ENCODE assay signal across 32 mouse cellular contexts in the genomic region with DNA sequence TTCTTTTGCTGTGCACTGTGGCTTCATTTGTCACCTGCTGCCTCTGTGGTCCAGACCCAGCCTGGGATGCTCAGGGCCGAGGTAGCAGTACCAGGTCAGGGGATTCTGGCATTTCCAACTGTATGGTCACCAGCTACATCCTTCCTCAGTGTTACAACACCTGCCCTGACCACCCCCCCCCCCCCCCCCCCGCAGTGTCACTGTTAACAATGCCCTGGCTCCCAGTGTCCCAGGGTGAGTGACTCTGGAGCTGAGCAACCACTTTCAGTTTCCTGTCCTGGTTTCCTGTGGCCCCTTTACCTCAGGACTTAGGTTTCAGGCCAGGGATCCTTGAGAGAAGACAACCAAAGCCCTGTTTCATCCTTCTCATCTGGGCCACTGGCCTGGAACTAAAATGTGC.
DNase-seq lines count a peak whose midpoint lies in the region; ATAC-seq lines count a peak whose summit lies in the region.
"Had no signal": no experiment of that assay in that cellular context is flagged by ENCODE, and none has a peak within 500 bp of the region (broad histone marks: within the 10 kb centered on the region; RNA-seq: fewer than 3 reads in every experiment).

No protein-coding gene starts in this region.

- H3K4me2 ChIP-seq in heart, embryonic 12.5 days, result no peak overlapping the region
- H3K4me2 ChIP-seq in liver, embryonic 11.5 days, result no peak overlapping the region
- H3K4me2 ChIP-seq in liver, embryonic 12.5 days, result no peak overlapping the region
- H3K4me2 ChIP-seq: embryonic facial prominence, embryonic 15.5 days; heart, embryonic 13.5 days; hindbrain, embryonic 14.5 days; kidney, embryonic 15.5 days; limb, embryonic 13.5 days; liver, embryonic 13.5 days; neural tube, embryonic 15.5 days had no signal

- H3K9ac ChIP-seq in heart, embryonic 12.5 days, result no peak overlapping the region
- no peak overlapping the region for H3K9ac ChIP-seq in liver, embryonic 11.5 days (ENCODE audit: low read depth, low read length)
- no peak overlapping the region for H3K9ac ChIP-seq in liver, embryonic 12.5 days
- H3K9ac ChIP-seq: embryonic facial prominence, embryonic 15.5 days; heart, embryonic 13.5 days; hindbrain, embryonic 14.5 days; kidney, embryonic 15.5 days; limb, embryonic 13.5 days; liver, embryonic 13.5 days; neural tube, embryonic 15.5 days had no signal

- ATAC-seq in heart, embryonic 12.5 days (ENCODE audit: insufficient number of reproducible peaks, low FRiP score), result peak; percentile 18; the same call in 1 of the 2 replicates
- 0 out of 2 replicates have a peak, but pooled peaks have one; percentile 18 for ATAC-seq in liver, embryonic 11.5 days (replicated peaks; ENCODE audit: low FRiP score)
- no peak for ATAC-seq in liver, embryonic 12.5 days
- ATAC-seq in common myeloid progenitor, adult 5-6 weeks (replicated peaks; ENCODE audit: low read depth, poor library complexity, severe bottlenecking), result peak; percentile 37; the same call in 1 of the 2 replicates
- peak; percentile 65 for ATAC-seq in granulocyte monocyte progenitor cell, adult 5-6 weeks (replicated peaks; ENCODE audit: poor library complexity, severe bottlenecking)
- ATAC-seq: activated CD4-positive, CD25-positive, alpha-beta regulatory T cell, adult 4 months had no signal

- H3K4me3 ChIP-seq in heart, embryonic 12.5 days, result no peak overlapping the region
- H3K4me3 ChIP-seq in liver, embryonic 11.5 days (ENCODE audit: low read depth, low read length), result no peak overlapping the region
- no peak overlapping the region for H3K4me3 ChIP-seq in liver, embryonic 12.5 days
- H3K4me3 ChIP-seq: embryonic facial prominence, embryonic 10.5 days; embryonic facial prominence, embryonic 15.5 days; heart, adult 2 months; heart, embryonic 13.5 days; kidney, embryonic 15.5 days; limb, embryonic 13.5 days; liver, embryonic 13.5 days; neural tube, embryonic 15.5 days had no signal

- H3K36me3 ChIP-seq in heart, embryonic 12.5 days, result no peaks in the 10 kb centered on the region
- H3K36me3 ChIP-seq in liver, embryonic 11.5 days (ENCODE audit: control insufficient read depth, insufficient read depth, low read length), result no peaks in the 10 kb centered on the region
- H3K36me3 ChIP-seq in liver, embryonic 12.5 days, result no peaks in the 10 kb centered on the region
- H3K36me3 ChIP-seq: embryonic facial prominence, embryonic 10.5 days; embryonic facial prominence, embryonic 15.5 days; heart, embryonic 13.5 days; kidney, embryonic 15.5 days; limb, embryonic 13.5 days; liver, embryonic 13.5 days; neural tube, embryonic 15.5 days had no signal

- H3K27ac ChIP-seq in heart, embryonic 12.5 days (ENCODE audit: poor library complexity, severe bottlenecking), result no peak overlapping the region
- no peak overlapping the region for H3K27ac ChIP-seq in liver, embryonic 11.5 days (ENCODE audit: low read depth, low read length)
- no peak overlapping the region for H3K27ac ChIP-seq in liver, embryonic 12.5 days
- H3K27ac ChIP-seq: embryonic facial prominence, embryonic 10.5 days; embryonic facial prominence, embryonic 15.5 days; heart, adult 2 months; heart, embryonic 13.5 days; hindbrain, embryonic 14.5 days; kidney, embryonic 15.5 days; limb, embryonic 13.5 days; liver, embryonic 13.5 days; neural tube, embryonic 15.5 days had no signal

- WGBS in heart, embryonic 12.5 days, result 30% methylated on average over 2 of the region's 2 CpGs
- 52% methylated on average over 1 of the region's 2 CpGs for WGBS in liver, embryonic 11.5 days
- WGBS in liver, embryonic 12.5 days (ENCODE audit: insufficient replicate concordance), result 27% methylated on average over 1 of the region's 2 CpGs

- H3K9me3 ChIP-seq in heart, embryonic 12.5 days (replicated peaks), result no peaks in the 10 kb centered on the region
- no peaks in the 10 kb centered on the region for H3K9me3 ChIP-seq in liver, embryonic 11.5 days (ENCODE audit: control insufficient read depth, low read length)
- H3K9me3 ChIP-seq in liver, embryonic 12.5 days (replicated peaks), result no peaks in the 10 kb centered on the region
- H3K9me3 ChIP-seq: embryonic facial prominence, embryonic 10.5 days; embryonic facial prominence, embryonic 15.5 days; heart, embryonic 13.5 days; kidney, embryonic 15.5 days; limb, embryonic 13.5 days; liver, embryonic 13.5 days; neural tube, embryonic 15.5 days had no signal

- no peaks in the 10 kb centered on the region for H3K27me3 ChIP-seq in heart, embryonic 12.5 days (replicated peaks)
- H3K27me3 ChIP-seq in liver, embryonic 11.5 days (replicated peaks; ENCODE audit: control insufficient read depth, insufficient read depth, low read length), result no peaks in the 10 kb centered on the region
- no peaks in the 10 kb centered on the region for H3K27me3 ChIP-seq in liver, embryonic 12.5 days (replicated peaks)
- H3K27me3 ChIP-seq: embryonic facial prominence, embryonic 15.5 days; heart, embryonic 13.5 days; kidney, embryonic 15.5 days; limb, embryonic 13.5 days; liver, embryonic 13.5 days; neural tube, embryonic 15.5 days had no signal

- H3K4me1 ChIP-seq in heart, embryonic 12.5 days (replicated peaks), result no peaks in the 10 kb centered on the region
- no peaks in the 10 kb centered on the region for H3K4me1 ChIP-seq in liver, embryonic 11.5 days (replicated peaks; ENCODE audit: control insufficient read depth, insufficient read depth, low read length)
- H3K4me1 ChIP-seq in liver, embryonic 12.5 days, result no peaks in the 10 kb centered on the region; the same call in 1 of the 2 replicates
- H3K4me1 ChIP-seq: embryonic facial prominence, embryonic 15.5 days; heart, embryonic 13.5 days; limb, embryonic 13.5 days; liver, embryonic 13.5 days; neural tube, embryonic 15.5 days had no signal

- no peak for DNase-seq in heart, postnatal 4 days
- no peak for DNase-seq in liver, embryonic 11.5 days (ENCODE audit: low spot score)
- DNase-seq in Muller cell, postnatal 12 days (ENCODE audit: inconsistent ontology term), result no peak
- DNase-seq: adrenal gland, adult 2 months; adrenal gland, postnatal 36 days; B cell, adult 2 months; cerebellum, adult 18-20 months; gastrocnemius, postnatal 25 days; heart, adult 2 months; heart, postnatal 14 days; kidney, adult 18-20 months; kidney, postnatal 4 days; liver, embryonic 13.5 days; lung, adult 18-20 months; lung, postnatal 10 days; midbrain, embryonic 14.5 days; retina, postnatal 1 day; right cerebral cortex, postnatal 14 days; thymus, adult 18-20 months; thymus, postnatal 25 days had no signal
